Mouse (Mus musculus) kidney, postnatal 0 days (tissue): ENCODE measurements around the gene Nemp1. TPM values are rescaled to one million over a fixed set of nuclear protein-coding genes. Genes with fewer than 3 reads are reported as not detected.
A peak's percentile ranks its signal among the peaks of the same experiment; 100 is the strongest.
"Not testable (repeated sequence)": the region's sequence is repeated elsewhere in the genome, so short reads cannot be mapped to it uniquely, and the experiment has no call there.

Experiments
- ATAC-seq: fragments of 200-750 bp; cut with Nextera tagmentation; replicated peaks from 2 replicates; pipeline ENCODE4 v1.8.0; 2017; ENCODE audit warnings: low read depth, moderate number of reproducible peaks, moderate TSS enrichment, moderate library complexity; ENCODE audit not compliant: low FRiP score
- DNase-seq: peaks from one replicate; pipeline ENCODE4 v3.0.0-alpha.2; 2016; ENCODE audit warnings: low spot score
- H3K27ac ChIP-seq: fragments of 300-500 bp; sonication (generic); 2 replicates; pipeline ENCODE4 v1.5.1; 2014; ENCODE audit warnings: mild to moderate bottlenecking
- H3K27me3 ChIP-seq: fragments of 300-500 bp; sonication (generic); 2 replicates; pipeline ENCODE4 v1.6.1; 2014; ENCODE audit warnings: low read length, mixed read lengths; ENCODE audit not compliant: insufficient read depth
- H3K36me3 ChIP-seq: fragments of 300-500 bp; sonication (generic); 2 replicates; pipeline ENCODE4 v1.6.1; 2014; ENCODE audit warnings: low read length, mixed read lengths; ENCODE audit not compliant: insufficient read depth
- H3K4me1 ChIP-seq: fragments of 300-500 bp; sonication (generic); replicated peaks from 2 replicates; pipeline ENCODE4 v1.6.1; 2014; ENCODE audit warnings: antibody characterized with exemption, low read length, mixed read lengths; ENCODE audit not compliant: insufficient read depth
- H3K4me2 ChIP-seq: fragments of 300-500 bp; sonication (generic); 2 replicates; pipeline ENCODE4 v1.6.1; 2014; ENCODE audit warnings: mild to moderate bottlenecking, low read length, moderate library complexity, mixed read lengths
- H3K4me3 ChIP-seq: fragments of 300-500 bp; sonication (generic); replicated peaks from 2 replicates; pipeline ENCODE4 v1.5.1; 2014; ENCODE audit warnings: low read depth, low read length
- H3K9ac ChIP-seq: fragments of 300-500 bp; sonication (generic); 2 replicates; pipeline ENCODE4 v1.6.1; 2014; ENCODE audit warnings: low read depth, low read length
- H3K9me3 ChIP-seq: fragments of 300-500 bp; sonication (generic); replicated peaks from 2 replicates; pipeline ENCODE4 v1.6.1; 2016; ENCODE audit warnings: low read length, inconsistent platforms, mixed read lengths
- CTCF ChIP-seq: IDR thresholded peaks from 2 replicates; pipeline ENCODE4 v1.5.1; 2016; ENCODE audit warnings: antibody characterized with exemption, low read depth, mild to moderate bottlenecking, moderate library complexity
- WGBS: fragments of 180-500 bp; shearing (Covaris S2); extraction: QIAGEN DNeasy Blood & Tissue Kit; methylation state at CpG from one replicate; pipeline ENCODE4 v1.1.7; 2014; 5-methylcytosine and 5-hydroxymethylcytosine counted together
- polyA plus RNA-seq: library from polyadenylated mRNA; unstranded; fragments of >200 nt; fragmentation: Nextera tagmentation; extraction: Ambion mirVana; gene quantifications from 2 replicates; pipeline ENCODE4 v1.2.1, GENCODE M21; 2015

The Nemp1 gene
- polyA plus RNA-seq, 1 experiment from 2014 or later: 6.6 TPM

DNA sequence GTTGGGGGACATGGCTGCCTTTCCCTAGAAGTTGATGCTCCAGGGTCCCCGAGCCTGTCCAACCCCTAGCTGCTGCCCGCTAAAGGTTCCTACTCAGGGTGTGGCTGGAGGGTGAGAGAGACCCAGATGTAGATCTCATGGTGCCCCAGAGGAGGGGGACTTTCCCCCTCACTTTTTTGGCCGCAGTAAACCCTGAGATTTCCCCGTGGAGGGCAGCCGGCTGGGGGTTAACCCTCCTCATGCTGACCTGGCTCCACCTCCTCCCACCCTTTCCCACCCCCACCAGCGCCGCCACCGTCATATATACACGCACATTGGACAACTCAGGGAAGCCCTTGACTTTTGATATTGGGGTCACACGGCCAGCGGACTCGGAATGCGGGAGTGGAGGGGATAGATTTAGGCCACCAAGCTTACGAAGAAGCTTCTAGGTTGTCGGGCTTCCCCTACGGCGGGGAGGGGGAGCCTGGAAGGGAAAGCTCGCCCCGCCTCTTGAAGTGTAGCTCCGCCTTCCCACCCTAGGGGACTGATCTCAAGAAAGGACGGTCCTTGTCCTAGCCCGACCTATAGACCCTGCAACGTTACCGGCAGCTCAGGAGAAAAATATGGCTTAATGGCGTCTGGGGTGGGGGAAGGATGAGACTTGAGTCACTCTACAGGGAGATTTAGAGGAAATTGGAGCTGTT is 23.0 kb upstream of the Nemp1 start:
- Histone ChIP-seq H3K4me2 (peak overlapping the region; percentile 61), H3K4me1 (peaks cover 17% of the 10 kb centered on the region; the same call in 1 of the 2 replicates), H3K27me3 (no peaks in the 10 kb centered on the region), H3K36me3 (peaks cover 7% of the 10 kb centered on the region; the same call in 1 of the 2 replicates), H3K9ac (peak overlapping the region; percentile 62), H3K4me3 (peak overlapping the region; percentile 59), H3K9me3 (no peaks in the 10 kb centered on the region), H3K27ac (peak overlapping the region; percentile 94)
- peak; percentile 10; the same call in 1 of the 2 replicates for TF ChIP-seq CTCF
- DNase-seq: peak; percentile 90
- ATAC-seq: peak; percentile 70
- WGBS: 0% methylated on average over 25 of the region's 25 CpGs

DNA sequence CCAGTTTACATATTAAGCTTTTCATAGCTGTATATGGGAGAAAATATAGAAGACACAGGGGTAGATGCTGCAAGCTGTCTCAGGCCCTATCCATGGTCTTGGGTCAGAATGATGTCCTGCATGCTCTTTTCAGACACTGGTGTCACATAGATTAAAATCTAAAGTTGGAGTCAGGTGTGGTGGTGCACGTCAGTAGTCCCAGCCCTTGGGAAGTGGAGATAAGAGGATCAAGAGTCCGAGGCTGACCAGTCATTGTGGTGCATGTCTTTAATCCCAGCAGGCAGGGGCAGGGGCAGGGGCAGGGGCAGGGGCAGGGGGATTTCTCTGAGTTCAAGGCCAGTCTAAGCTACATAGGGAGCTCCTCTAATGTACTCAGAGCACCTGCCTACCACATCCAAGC is 20.9 kb upstream of the Nemp1 start:
- no peak for TF ChIP-seq CTCF
- H3K4me2 ChIP-seq: no peak overlapping the region
- H3K9ac ChIP-seq: no peak overlapping the region
- no peaks in the 10 kb centered on the region for H3K9me3 ChIP-seq
- DNase-seq (no peak), ATAC-seq (no peak)
- H3K27ac ChIP-seq: no peak overlapping the region
- peaks cover 17% of the 10 kb centered on the region; the same call in 1 of the 2 replicates for H3K4me1 ChIP-seq
- H3K27me3 ChIP-seq: no peaks in the 10 kb centered on the region
- H3K4me3 ChIP-seq: no peak overlapping the region
- H3K36me3 ChIP-seq: peaks cover 12% of the 10 kb centered on the region; the same call in 1 of the 2 replicates
- WGBS: 69% methylated on average over 2 of the region's 2 CpGs

DNA sequence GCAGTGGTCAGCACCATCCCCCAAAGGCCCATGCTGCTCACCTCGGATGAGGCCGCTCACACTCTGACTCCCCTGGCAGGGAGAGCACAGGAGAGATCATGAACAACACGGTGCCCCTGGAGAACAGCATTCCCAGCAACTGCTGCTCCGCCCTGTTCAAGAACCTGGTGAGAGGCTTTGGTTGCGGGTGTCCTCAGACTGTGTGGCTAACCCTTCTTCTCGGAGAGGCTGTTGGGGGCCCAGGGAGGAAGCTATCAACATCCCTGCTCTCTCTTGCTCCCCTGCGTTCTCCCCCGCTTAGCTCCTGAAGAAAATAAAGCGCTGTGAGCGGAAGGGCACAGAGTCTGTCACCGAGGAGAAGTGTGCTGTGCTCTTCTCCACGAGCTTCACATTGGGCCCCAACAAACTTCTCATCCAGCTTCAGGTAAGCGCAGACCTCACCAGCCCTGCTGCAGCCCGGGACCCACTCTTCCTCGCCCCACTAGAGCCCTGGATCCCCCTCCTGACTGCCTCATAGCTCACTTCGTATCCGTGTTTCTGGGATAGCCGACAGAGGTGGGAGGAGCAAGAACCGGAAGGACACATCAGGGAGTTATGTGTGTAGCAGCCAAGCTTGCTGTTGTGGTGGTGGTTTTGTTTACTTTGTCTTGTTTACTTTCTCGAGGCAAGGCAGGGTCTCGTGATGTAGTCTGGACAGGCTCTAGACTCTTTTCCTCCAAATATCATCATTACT is 13.6 kb upstream of the Nemp1 start:
- Histone ChIP-seq H3K9ac (peak overlapping the region; percentile 41), H3K4me1 (0 out of 2 replicates have a peak, but pooled peaks cover under 1% of the 10 kb centered on the region), H3K27me3 (no peaks in the 10 kb centered on the region), H3K27ac (peak overlapping the region; percentile 76), H3K36me3 (peaks cover 31% of the 10 kb centered on the region), H3K4me2 (peak overlapping the region; percentile 14; the same call in 1 of the 2 replicates), H3K4me3 (peak overlapping the region; percentile 8; the same call in 1 of the 2 replicates), H3K9me3 (no peaks in the 10 kb centered on the region)
- no peak for TF ChIP-seq CTCF
- DNase-seq (peak; percentile 85), ATAC-seq (peak; percentile 21; the same call in 1 of the 2 replicates)
- 39% methylated on average over 21 of the region's 21 CpGs for WGBS

DNA sequence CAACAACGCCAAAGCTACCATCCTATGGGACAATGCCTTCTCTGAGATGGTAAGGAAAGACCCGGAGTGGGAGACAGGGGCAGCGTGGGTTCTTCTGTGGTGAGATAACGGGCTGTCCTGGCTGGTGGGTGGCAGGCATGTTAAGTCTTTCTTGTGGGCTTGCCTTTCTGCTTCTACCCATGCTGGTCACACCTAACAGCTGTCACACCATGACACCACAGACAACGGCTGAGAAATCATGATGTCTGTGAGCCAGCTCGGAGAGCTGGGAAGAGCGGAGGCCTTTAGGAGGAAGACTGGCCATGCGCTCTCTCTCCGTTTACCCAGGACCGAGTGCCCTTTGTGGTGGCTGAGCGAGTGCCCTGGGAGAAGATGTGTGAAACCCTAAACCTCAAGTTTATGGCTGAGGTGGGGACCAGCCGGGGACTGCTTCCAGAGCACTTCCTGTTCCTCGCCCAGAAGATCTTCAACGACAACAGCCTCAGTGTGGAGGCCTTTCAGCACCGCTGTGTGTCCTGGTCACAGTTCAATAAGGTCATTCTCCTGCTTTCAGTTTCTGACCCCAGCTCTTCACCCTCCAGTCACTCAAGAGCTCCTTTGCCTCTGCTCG is 11.6 kb upstream of the Nemp1 start:
- H3K36me3 ChIP-seq: peaks cover 35% of the 10 kb centered on the region
- WGBS: 57% methylated on average over 16 of the region's 16 CpGs
- no peaks in the 10 kb centered on the region for H3K9me3 ChIP-seq
- TF ChIP-seq CTCF: no peak
- H3K4me1 ChIP-seq: peaks cover 3% of the 10 kb centered on the region; the same call in 1 of the 2 replicates
- DNase-seq (peak; percentile 20), ATAC-seq (no peak)
- H3K4me3 ChIP-seq: no peak overlapping the region
- H3K4me2 ChIP-seq: no peak overlapping the region
- H3K27ac ChIP-seq: no peak overlapping the region
- no peaks in the 10 kb centered on the region for H3K27me3 ChIP-seq
- H3K9ac ChIP-seq: no peak overlapping the region

DNA sequence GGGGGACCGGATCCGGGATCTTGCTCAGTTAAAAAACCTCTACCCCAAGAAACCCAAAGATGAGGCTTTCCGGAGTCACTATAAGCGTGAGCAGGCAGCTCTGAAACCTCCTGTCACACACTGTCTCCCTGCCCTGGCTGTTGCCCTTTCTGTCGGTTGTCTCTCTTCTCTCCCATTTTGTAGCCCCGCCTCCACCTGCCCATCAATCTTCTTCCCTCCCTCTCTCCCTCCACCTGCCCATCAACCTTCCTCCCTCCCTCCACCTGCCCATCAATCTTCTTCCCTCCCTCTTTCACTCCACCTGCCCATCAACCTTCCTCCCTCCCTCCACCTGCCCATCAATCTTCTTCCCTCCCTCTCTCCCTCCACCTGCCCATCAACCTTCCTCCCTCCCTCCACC is 9.1 kb upstream of the Nemp1 start:
- H3K9ac ChIP-seq, H3K27ac ChIP-seq, H3K4me2 ChIP-seq, DNase-seq, H3K27me3 ChIP-seq, H3K9me3 ChIP-seq, ATAC-seq, H3K4me3 ChIP-seq: not testable (repeated sequence)
- 67% methylated on average over 6 of the region's 6 CpGs for WGBS
- Histone ChIP-seq H3K4me1 (peaks cover 24% of the 10 kb centered on the region), H3K36me3 (peaks cover 25% of the 10 kb centered on the region)

DNA sequence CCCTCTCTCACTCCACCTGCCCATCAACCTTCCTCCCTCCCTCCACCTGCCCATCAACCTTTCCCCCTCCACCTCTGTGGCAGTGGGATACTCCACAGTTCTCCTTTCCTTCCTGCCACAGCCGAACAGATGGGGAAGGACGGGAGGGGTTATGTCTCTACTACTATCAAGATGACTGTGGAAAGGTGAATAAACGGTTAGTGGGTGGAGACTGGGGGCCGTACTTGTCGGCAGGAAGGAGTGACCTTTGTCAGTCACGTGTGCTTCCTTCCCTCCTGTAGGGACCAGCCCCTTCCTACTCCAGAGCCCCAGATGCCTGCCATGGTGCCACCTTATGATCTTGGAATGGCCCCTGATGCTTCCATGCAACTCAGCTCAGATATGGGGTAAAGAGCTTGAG is 8.6 kb upstream of the Nemp1 start:
- Histone ChIP-seq H3K9me3 (no peaks in the 10 kb centered on the region), H3K9ac (no peak overlapping the region), H3K4me2 (peak overlapping the region; percentile 22; the same call in 1 of the 2 replicates), H3K27ac (peak overlapping the region; percentile 44; the same call in 1 of the 2 replicates), H3K27me3 (no peaks in the 10 kb centered on the region), H3K36me3 (peaks cover 29% of the 10 kb centered on the region), H3K4me3 (no peak overlapping the region), H3K4me1 (peaks cover 28% of the 10 kb centered on the region)
- ATAC-seq (no peak), DNase-seq (peak; percentile 71)
- 18% methylated on average over 6 of the region's 6 CpGs for WGBS
- TF ChIP-seq CTCF: no peak
